Mouse (Mus musculus) thymus, adult 2 months (tissue): ENCODE measurements at regions not wholly inside any gene's neighbourhood (a gene's known extent, or its start where the extent isn't known, plus 50 kb on each side); places are given as distances from the start of the nearest gene placed in this dataset.

Experiments
- DNase-seq: peaks from one replicate; pipeline ENCODE4 v3.0.0; 2021
- H3K27ac ChIP-seq: fragments of 200-500 bp; 2 replicates; pipeline ENCODE4 v1.5.1; 2012; ENCODE audit warnings: low read length, control low read depth; ENCODE audit not compliant: control insufficient read depth, insufficient read depth
- H3K27me3 ChIP-seq: fragments of 200-500 bp; 2 replicates; pipeline ENCODE4 v1.6.1; 2012; ENCODE audit warnings: mild to moderate bottlenecking, low read length, moderate library complexity, mixed read lengths; ENCODE audit not compliant: control insufficient read depth, insufficient read depth
- H3K36me3 ChIP-seq: fragments of 200-500 bp; 2 replicates; pipeline ENCODE4 v1.6.1; 2012; ENCODE audit warnings: mild to moderate bottlenecking, low read length, moderate library complexity; ENCODE audit not compliant: control insufficient read depth, insufficient read depth
- H3K4me1 ChIP-seq: fragments of 200-500 bp; replicated peaks from 2 replicates; pipeline ENCODE4 v1.6.1; 2012; ENCODE audit warnings: low read length; ENCODE audit not compliant: control insufficient read depth, insufficient read depth
- H3K4me3 ChIP-seq: fragments of 200-500 bp; 2 replicates; pipeline ENCODE4 v1.5.1; 2012; ENCODE audit warnings: mild to moderate bottlenecking, low read length, control low read depth, moderate library complexity; ENCODE audit not compliant: control insufficient read depth, insufficient read depth
- CTCF ChIP-seq: fragments of 200-500 bp; IDR thresholded peaks from 2 replicates; pipeline ENCODE4 v1.5.1; 2012; ENCODE audit warnings: mild to moderate bottlenecking, control low read depth, low read length, moderate library complexity, borderline replicate concordance; ENCODE audit not compliant: control insufficient read depth, poor library complexity, insufficient read depth; ENCODE audit errors: extremely low read depth
- POLR2A ChIP-seq: fragments of 200-500 bp; IDR thresholded peaks from 2 replicates; pipeline ENCODE4 v1.6.1; 2012; ENCODE audit warnings: mild to moderate bottlenecking, low read length, control low read depth, moderate library complexity; ENCODE audit not compliant: control insufficient read depth, poor library complexity, insufficient read depth; ENCODE audit errors: extremely low read depth
- WGBS: fragments of 180-500 bp; shearing (Covaris S2); methylation state at CpG from one replicate; pipeline ENCODE4 v1.1.7; 2018; 5-methylcytosine and 5-hydroxymethylcytosine counted together

GRCm38 (mm10) chr11:114175437-114176131, 108.7 kb upstream of the Sdk2 start:
- DNase-seq, result no peak
- TF ChIP-seq POLR2A (no peak), CTCF (no peak)
- no peaks in the 10 kb centered on the region for H3K4me1 ChIP-seq
- WGBS, result 69% methylated on average over 23 of the region's 23 CpGs
- no peak overlapping the region for H3K4me3 ChIP-seq
- no peaks in the 10 kb centered on the region for H3K27me3 ChIP-seq
- no peaks in the 10 kb centered on the region for H3K36me3 ChIP-seq
- H3K27ac ChIP-seq, result no peak overlapping the region

DNA sequence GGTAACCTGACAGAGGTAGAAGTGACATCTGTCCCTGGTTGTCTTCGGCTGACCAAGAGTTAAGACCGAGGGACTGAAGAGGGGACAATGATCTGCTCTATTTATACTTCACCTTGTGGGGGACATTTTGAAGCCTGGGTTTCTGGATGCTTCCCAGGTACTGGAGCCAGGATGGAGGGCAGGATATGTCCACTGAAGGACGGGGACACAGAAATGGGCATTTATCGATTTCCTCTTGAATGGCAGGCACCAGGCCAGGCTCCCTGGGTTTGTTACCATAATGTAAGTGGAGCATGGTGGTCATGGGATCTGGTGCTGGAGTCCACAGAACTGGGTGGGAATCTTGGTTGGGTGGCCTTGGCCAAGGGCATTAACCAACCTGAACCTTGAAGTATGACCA, 108.0 kb upstream of the Sdk2 start:
- WGBS, result 97% methylated on average over 4 of the region's 4 CpGs
- Histone ChIP-seq H3K36me3 (no peaks in the 10 kb centered on the region), H3K4me1 (no peaks in the 10 kb centered on the region), H3K27me3 (no peaks in the 10 kb centered on the region), H3K4me3 (no peak overlapping the region), H3K27ac (no peak overlapping the region)
- DNase-seq, result no peak
- TF ChIP-seq POLR2A (no peak), CTCF (no peak)

DNA sequence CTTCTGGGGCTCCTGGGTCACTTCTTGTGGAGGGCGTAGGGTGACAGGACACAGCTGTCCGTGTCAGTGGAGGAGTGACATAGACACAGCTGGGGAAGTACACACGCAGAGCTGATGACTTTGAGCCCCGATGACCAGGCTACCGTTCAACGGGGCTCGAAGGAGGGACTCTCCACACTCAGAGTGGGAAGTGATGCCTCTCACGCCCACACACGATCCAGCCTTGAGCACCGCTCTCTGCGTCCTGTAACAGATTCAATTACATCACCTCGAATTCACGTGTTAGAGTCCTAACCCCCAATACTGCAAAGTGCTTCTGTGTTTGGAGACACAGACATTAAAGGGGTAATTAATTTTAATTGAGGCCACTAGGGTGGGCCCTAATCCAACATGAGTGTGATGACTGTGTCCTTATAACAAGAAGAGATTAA, 101.4 kb upstream of the Sdk2 start:
- H3K27ac ChIP-seq, result no peak overlapping the region
- 82% methylated on average over 13 of the region's 13 CpGs for WGBS
- no peaks in the 10 kb centered on the region for H3K36me3 ChIP-seq
- H3K4me3 ChIP-seq, result no peak overlapping the region
- TF ChIP-seq POLR2A, result no peak
- TF ChIP-seq CTCF, result no peak
- no peak for DNase-seq
- H3K4me1 ChIP-seq, result no peaks in the 10 kb centered on the region
- no peaks in the 10 kb centered on the region; the same call in 1 of the 2 replicates for H3K27me3 ChIP-seq

- no peak overlapping the region for H3K27ac ChIP-seq
- H3K4me3 ChIP-seq, result no peak overlapping the region
- H3K36me3 ChIP-seq, result no peaks in the 10 kb centered on the region
- TF ChIP-seq POLR2A, result no peak
- TF ChIP-seq CTCF, result no peak
- H3K27me3 ChIP-seq, result no peaks in the 10 kb centered on the region; the same call in 1 of the 2 replicates
- DNase-seq, result no peak
- WGBS, result 58% methylated on average over 23 of the region's 23 CpGs
- no peaks in the 10 kb centered on the region for H3K4me1 ChIP-seq
These were observed 99.0 kb upstream of the Sdk2 start for GRCm38 (mm10) chr11:114165656-114166362.

DNA sequence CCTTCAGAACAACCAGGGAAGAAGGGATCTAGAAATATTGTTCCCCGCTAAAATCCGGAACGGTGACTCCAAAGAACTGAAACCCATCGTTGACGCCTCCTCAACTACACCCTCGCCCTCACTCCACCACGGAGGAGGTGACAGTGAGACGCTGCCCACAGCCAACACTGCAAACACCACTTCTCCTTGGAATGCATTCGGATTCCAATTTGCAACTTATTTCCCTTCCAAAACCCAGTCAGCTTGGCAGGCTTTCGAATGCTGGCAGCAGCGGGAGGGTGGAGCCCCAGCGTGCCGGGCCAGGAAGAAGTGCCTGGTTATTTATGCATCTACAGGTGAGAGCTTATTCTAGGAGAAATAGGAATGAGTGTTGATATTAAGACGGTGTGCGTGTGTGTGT, 85.9 kb upstream of the Sdk2 start:
- Histone ChIP-seq H3K27me3 (no peaks in the 10 kb centered on the region), H3K4me3 (no peak overlapping the region), H3K27ac (no peak overlapping the region), H3K4me1 (no peaks in the 10 kb centered on the region), H3K36me3 (no peaks in the 10 kb centered on the region)
- 91% methylated on average over 15 of the region's 15 CpGs for WGBS
- no peak for TF ChIP-seq POLR2A
- TF ChIP-seq CTCF, result no peak
- no peak for DNase-seq

- WGBS, result 73% methylated on average over 5 of the region's 5 CpGs
- Histone ChIP-seq H3K27me3 (no peaks in the 10 kb centered on the region), H3K4me1 (no peaks in the 10 kb centered on the region; the same call in 1 of the 2 replicates), H3K4me3 (no peak overlapping the region), H3K36me3 (no peaks in the 10 kb centered on the region), H3K27ac (no peak overlapping the region)
- DNase-seq, result no peak
- no peak for TF ChIP-seq POLR2A
- TF ChIP-seq CTCF, result no peak
These were observed 79.5 kb upstream of the Sdk2 start for GRCm38 (mm10) chr11:114146334-114146733.

DNA sequence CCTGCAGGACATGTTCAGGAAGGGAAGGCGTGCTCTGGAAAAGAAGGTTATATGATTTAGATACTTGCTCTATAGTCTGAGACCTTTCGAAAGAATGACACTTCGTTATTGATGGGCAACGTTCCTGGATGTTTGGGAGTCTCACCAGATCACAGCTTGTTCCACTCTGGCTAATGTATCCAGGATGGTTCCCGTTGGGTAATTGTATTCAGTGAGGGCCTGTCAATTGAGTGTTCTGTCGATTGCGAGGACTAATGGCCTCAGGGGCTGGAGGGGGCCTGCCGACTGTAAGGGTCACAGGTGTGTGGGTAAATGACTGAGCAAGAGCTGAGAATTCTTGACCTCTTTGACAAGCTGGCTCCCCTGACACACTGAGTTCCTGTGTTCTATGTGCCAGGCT, 62.4 kb upstream of the Sdk2 start:
- Histone ChIP-seq H3K4me1 (no peaks in the 10 kb centered on the region), H3K36me3 (no peaks in the 10 kb centered on the region), H3K27me3 (no peaks in the 10 kb centered on the region), H3K27ac (no peak overlapping the region), H3K4me3 (no peak overlapping the region)
- TF ChIP-seq POLR2A (no peak), CTCF (no peak)
- no peak for DNase-seq
- WGBS, result 86% methylated on average over 8 of the region's 8 CpGs
